Mouse (Mus musculus): ENCODE measurements at regions not wholly inside any gene's neighbourhood (a gene's known extent, or its start where the extent isn't known, plus 50 kb on each side); places are given as distances from the start of the nearest gene placed in this dataset.

DNA sequence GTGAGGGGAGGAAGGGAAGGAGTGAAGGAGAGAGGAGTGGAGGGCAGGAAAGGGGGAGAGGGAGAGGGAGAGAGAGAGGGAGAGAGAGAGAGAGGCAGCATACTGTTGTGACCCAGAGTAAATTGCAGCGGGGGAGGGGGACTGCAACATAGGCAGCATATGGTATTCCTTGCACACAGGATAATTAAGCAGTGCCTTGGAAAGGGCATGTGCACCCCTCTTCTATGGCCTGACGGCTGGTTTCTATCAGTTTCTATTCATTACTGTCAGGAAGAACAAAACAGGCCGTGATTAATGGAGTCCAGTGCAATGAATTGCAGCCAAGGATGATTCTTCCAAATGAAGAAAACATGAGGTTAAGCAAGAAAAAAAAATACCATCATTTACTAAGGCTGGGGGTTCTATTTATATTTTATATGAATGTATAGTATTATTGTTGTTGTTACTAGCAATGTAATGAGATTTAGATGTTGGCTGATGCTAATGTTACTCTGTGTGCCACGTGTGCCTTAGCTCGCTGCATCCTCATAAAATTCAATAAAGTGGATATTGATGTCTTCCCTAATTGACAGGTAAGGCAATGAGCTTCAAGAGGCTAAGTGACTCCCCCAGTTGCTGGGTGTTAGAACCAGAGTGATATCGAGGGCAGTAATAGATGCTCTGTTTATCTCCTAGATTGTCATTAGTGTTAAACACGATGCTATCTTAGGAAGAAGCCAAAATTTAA, 181.3 kb downstream of the Gm19935 start:
- DNase-seq (ENCODE audit: low read depth), result no peak

DNA sequence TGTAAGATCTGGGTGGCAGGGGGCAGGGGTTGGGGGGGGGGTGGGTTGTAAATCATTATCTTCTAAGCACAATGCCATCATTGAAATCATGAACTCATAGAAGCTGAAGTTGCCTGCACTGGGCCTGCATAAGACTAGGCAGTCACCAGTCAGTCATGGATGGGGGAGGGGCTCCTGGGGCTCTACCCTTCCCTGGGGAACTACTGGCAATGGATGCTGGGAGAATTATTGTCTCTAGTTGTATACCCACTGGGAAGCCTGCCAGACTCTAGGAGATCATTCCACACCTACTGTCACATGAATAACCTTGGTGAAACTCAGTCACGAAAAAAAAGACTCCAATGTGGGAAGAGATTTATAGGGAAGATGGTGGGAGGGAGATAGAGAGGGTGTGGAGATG, 186.4 kb downstream of the Gm19935 start:
- no peak for DNase-seq (ENCODE audit: low read depth)

DNA sequence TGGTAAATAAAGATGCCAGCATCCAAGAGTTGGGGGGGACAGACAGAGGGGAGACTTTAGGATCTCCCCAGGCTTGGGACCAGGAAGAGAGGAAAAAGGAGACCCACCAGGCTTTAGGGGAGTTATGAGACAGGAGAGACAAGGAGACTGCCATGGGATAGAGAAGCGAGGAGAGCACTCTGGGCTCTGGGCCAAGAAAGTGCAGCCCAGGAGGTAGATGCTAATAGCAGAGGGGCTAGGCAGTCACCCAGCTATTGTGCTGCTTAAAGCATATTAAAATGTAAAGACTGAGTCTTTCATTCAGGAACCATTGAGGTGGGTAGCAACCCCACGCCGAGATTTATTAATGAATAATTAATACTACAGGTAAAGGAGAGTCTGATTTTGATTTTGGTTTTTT, 208.8 kb downstream of the Gm19935 start:
- no peak for DNase-seq (ENCODE audit: low read depth)

DNA sequence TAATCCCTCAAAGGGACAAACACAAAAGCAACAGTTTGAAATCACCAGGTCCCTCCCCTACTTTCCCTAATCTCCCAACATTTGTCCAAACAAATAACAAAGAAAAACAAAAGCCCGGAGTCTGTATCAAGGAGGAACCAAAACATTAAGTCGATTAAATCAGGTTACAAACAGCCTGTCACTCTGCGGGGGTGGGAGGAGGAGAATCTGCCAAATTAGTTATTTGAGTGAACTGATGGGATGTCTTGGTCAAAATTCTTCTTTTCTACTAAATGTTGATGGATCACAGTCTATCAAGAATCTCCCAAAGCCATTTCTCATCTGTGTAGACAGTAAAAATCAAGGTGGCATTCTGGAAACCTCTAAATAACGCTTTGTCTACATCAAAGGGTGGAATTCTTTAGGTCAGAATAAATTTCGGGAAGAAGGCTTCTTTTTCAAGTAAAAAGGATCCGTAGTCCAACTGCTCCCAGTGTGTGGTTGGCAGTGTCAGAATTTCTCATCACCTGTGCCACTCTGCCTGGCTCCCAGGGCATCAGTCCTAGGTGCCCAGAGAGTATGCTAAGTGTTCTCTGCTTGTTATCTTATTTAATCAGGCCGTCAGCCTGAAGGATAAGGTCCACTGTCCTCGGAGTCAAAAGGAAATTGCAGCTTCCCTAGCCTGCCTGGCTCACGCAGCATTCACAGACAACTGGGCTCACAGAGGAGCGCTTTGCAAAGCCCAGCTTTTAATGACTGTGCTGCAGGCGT, 216.1 kb downstream of the Gm19935 start:
- DNase-seq (ENCODE audit: low read depth), result no peak

DNA sequence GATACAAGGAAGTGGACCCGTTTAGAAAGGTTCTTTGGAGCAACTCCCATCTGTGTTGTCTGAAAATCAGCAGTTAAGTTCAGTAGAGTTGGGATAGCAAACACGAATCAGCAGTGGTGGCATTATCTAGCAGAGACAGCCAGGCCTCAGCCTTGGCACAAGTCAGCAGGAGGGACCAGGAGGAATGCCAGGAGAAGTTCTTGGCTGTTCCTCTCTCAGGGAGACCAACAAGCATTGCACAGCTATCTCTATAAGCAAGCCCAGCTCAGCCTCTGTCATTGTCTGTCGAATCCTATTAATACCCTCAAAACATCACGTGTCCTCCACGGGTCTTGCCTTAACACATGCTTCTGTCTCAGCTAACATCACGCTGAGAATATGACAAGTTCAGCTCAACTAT, 219.8 kb downstream of the Gm19935 start:
- DNase-seq (ENCODE audit: low read depth), result no peak

DNA sequence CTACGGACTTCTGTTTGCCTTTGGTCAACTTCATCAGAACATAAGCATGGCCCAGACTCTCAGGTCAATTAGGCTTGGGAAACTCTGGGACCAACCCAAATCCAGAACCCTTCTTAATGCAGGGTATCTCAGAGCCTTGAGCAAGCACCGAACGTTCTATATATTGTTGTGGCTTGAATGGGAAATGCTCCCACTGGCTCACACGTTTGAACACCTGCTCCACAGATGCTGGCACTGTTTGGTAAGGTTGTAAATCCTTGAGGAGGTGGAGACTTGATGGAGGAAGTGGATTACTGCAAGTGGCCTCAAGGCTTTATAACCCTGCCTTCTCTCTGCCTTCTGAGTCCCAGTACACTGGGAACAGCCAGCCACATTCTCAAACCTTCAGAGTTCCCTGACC, 231.3 kb upstream of the Tox3 start:
- no peak for DNase-seq (ENCODE audit: low read depth)

DNA sequence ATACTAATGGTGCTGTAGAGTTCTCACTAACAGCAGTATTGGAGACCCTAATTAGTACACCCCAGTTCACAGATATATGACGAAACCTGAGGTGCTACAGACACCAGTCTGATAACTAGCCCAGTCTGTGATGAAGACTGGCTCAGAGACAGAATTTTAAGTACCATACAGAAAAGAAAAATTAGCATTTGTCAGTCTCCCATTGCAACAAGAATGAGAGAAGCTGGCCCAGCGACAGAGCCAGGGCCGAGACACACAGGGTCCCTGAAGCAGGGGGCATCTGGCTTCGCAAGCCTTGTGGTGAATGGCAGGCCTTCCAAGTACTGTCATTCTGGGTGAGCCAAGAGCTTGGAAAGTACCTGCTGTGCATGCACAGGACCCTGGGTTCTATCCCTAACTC, 228.8 kb upstream of the Tox3 start:
- DNase-seq (ENCODE audit: low read depth), result no peak

DNA sequence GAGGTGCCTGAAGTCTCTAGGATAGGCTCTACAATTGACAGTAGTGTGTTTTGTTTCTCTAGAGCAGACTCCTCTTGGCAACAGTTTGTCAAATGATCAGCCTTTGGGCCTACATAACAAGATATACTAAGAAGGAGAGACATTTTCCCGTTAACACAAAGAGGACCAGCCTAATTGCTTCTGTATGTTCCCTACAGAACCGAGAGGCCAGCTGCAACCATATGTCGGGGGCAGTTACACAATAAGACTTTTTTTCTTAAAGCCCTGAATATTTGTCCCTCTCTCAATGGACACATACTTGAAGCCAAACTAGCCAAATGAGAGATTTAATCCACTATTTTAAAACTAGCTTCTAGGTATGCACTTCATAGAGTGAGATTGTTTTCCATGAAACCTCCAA, 226.5 kb upstream of the Tox3 start:
- no peak for DNase-seq (ENCODE audit: low read depth)

DNA sequence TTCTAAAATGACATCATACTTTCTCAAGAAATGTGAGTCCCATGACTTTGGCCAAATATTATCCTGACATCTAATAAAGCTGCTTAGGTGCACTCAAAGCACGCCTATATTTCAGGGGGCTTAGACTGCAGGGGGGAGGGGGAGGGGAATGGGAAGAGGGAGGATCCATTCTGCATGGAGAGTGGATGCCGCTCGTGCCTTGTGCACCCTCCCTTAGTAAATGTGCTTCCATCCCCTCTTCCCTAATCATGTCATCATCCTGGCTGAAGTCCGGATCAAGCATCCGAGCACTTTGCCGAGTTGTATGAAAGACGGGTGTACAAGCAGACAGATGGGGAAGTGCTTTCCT, 207.9 kb upstream of the Tox3 start:
- no peak for DNase-seq (ENCODE audit: low read depth)

DNA sequence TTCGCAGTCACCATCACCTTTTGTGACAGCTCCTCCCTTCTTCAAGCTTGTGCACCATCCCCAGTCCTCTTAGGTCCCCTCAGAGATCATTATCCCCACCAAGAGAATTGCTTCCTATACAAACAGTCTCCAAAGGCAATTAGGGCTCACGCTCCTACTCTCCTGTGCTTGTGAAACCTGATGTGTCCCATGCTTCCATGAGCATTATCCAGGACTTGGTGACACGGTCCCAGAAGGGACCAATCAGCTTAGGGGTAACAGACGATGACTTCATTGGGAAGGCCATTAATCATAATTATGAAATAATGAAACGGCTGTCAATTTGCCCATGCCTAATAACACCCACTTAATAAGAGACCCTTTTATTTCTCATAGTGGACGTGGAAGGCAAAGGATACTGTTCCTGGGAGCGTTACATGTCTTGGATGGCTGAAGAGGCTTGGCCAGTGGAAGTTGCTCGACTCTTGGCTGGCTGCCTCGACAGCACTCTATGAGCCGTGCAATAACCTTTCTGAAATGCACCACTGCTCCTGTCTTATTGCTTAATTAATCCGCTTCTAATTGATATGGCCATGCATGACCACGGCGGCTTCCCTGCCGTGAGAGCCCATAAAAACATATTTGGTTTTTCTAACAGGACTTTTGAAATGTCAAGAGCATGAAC, 207.4 kb upstream of the Tox3 start:
- no peak for DNase-seq (ENCODE audit: low read depth)

DNA sequence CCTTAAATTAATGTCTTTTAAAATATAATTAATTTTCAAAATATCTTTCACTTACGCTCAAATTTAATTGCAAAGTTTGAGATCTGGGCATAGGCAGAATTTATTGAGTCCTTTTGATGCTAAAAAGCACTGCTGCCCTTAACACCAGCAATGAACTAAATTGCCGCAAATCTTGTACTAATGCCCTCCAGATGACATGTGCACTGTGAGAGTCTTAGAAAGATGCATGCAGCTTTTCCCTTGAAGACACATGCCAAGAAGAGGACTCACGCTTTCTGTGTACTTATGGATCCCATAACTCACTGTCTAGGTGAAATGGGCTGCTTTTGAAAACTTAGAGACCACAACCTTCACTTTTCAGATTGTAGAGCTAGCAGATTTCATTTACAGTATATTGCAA, 199.1 kb upstream of the Tox3 start:
- DNase-seq (ENCODE audit: low read depth), result no peak

DNA sequence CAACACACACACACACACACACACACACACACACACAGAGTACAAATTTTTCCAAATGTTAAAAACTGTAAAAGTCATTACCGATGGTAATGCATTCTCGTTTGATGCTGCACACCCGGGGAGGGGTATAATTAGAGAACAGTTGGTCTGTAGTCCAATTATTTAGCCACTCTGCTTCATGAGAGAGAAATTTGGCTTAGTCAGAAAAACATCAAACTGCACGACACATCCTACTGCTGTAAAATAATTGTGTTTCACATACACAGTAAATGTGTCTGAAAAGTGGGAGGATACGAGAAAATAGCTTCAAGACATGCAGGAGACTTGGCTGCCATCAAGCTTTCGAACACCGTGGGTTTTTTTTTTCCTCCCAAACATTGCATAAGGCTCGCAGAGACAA, 194.5 kb upstream of the Tox3 start:
- DNase-seq (ENCODE audit: low read depth), result no peak

DNA sequence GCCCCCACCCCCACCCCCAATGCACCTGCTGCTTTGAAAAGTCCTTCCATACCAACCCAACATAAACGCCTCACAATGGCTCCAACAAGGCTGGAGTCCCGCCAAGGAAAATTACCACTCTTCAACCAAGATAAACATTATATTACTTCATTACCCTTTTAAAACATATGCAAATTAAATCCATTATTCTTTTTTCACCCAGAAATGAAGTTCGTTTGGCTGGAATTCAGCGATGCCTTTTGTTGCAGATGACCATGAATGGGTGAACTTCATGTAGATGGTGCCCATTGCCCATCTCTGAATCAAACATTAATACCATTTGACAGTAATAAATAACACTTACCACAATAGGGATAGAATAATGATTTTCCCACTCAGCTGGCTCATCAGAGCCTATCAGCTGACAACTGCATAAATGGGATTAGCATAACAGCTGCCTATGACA, 188.1 kb upstream of the Tox3 start:
- no peak for DNase-seq (ENCODE audit: low read depth)

DNA sequence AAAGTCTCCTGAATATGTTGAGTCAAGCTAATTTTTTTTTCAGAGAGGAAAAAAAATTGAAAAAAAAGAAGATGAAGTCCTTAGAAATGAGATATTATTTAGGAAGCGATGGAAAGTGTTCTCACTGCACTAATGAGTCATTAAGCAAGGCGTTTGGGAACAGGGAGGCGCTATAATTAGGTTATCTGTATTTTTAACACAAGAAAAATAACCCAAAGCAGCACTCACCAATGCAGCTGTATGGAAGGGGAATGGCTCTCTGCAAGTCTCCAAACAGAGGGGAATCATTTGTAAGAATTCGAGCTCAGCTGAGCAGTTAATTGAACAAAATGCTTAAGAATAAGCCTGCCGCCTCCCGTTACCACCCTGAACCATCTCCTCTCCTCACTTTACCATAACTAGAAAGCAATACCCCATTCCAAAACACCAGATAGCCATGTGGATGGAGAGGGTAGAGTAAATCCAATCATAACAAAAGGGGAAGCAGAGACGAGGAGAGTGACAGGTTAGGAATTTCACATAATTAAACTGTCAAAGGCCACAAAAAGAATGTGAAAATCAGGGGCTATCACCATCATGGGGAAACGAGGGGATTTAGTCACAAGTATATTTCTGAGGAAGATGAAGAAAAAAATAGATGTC, 187.5 kb upstream of the Tox3 start:
- no peak for DNase-seq (ENCODE audit: low read depth)

DNA sequence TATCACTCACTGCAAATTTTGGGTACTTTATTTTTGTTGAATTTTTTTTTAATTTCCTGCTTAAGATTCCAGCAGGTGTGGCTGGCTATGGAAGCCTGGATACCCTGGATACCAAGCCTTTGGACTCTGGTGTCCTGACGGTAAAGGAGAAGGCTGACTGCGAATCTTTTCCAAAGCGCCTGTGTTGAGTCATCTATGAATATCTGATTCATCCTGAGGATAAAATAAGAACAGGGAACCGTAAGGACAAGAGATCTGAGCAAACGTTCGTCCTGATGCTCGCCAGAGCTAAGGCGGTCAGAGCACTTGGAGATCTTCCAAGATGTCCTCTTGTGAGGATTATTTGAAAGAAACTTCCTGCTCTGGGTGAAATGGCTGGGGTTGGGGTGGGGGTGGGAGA, 173.2 kb upstream of the Tox3 start:
- DNase-seq (ENCODE audit: low read depth), result no peak

DNA sequence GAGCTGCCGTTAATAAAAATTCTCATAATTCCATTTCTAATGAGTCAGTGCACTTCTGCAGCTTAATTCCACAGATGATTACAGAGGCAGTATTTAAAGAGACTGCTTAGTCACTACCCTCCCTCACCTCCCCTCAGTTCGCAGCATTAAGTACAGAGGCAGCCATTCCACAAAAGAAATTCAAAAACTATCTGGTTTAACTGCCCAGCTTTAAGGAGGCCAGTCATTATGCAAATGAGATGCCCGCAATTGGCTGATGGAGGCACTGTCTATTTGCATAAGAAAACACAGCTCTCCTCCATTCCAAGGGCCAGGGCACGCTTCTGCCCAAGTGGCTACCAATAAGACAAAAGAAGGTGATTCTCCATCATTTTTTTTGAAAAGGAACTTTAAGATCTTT, 172.0 kb upstream of the Tox3 start:
- DNase-seq (ENCODE audit: low read depth), result no peak

DNA sequence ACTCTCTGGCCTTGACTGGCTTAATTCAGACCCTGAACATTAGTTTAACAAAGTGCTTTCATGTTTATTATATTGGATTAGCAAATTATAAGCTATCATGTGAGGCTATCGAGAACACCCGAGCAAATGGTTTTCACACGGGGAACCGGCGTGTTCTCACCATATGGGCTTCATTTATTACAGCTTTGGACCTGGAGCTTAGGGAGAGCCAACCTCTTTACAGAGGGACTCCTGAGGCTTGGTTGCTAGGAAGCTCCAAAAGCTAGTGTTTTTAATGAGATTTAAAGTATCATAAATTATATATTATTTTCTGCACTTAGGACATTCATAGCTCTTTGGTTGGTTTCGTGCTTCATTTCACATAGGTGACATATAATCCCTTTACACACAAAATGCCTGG, 171.4 kb upstream of the Tox3 start:
- no peak for DNase-seq (ENCODE audit: low read depth)

DNA sequence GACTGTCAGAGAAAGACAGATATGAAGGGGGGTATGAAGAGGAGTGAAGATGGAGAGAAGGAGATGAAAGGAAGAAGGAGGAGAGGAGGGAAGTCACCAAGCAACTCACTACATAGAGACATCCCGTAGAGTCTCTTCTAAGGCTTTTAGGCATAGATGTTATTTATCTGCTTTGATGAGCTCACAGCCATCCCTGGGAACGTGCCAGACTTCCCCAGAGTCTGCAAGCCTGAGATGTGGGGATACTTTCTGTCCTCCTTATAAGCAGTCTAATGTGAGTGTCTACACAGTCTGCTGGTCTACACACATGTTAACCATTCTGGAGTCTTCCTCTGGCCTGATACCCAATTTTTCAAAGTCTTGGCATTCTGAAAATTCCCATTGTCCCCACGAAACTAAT, 166.0 kb upstream of the Tox3 start:
- no peak for DNase-seq (ENCODE audit: low read depth)

DNA sequence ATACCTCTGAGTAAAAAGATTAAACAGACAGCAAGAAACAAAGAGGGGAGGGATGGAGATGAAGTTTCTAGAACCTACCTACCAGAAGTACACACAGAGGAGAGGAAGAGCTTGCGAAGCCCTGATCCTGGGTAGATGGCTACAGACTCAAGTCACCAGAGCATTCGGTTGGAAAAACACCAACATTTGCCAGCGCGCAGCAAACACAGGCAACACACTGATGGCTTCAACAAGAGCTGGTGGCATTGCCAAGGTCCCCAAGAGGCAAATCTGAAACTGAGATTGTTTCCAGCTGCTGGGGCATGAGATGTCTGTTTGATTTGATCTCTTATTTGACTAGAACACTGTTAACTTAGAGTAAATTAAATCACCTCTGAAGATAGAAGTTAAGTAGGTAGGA, 165.5 kb upstream of the Tox3 start:
- no peak for DNase-seq (ENCODE audit: low read depth)

DNA sequence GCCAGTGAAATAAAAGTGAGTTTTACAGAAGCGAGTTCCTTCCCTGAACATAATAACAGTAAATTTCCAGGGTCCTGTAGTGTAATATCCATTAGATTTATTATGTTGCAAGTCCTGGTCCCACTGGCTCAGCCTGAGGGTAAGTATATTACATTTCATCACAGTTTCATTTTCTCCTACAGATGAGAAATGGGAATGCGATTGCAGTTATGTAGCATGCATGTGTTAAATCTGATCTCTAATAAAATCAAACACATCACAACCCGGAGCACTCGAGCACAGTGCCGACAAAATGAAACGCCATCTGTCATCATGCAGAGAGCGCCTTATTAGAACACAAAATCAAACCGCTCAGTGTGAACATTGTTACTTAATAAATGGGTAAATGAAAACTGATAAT, 165.0 kb upstream of the Tox3 start:
- no peak for DNase-seq (ENCODE audit: low read depth)

DNA sequence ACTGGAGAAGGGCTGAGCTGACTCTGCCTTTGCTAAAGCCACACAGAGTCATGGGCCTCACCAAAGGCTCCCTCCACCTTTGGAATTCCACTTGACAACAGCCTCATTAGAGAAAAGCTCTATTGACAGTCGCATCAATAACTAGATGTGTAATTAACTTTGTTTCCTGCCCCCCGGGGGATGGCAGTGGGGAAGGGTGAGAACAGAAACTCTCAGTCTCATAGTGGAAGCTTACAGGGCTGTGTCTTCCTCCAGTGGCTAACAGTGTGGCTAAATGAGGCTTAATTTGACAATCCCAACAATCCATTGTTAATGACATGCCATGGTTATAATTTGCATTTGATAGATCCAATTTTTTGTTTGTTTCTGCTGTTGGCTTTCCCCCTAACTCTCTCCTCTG, 164.5 kb upstream of the Tox3 start:
- DNase-seq (ENCODE audit: low read depth), result no peak

DNA sequence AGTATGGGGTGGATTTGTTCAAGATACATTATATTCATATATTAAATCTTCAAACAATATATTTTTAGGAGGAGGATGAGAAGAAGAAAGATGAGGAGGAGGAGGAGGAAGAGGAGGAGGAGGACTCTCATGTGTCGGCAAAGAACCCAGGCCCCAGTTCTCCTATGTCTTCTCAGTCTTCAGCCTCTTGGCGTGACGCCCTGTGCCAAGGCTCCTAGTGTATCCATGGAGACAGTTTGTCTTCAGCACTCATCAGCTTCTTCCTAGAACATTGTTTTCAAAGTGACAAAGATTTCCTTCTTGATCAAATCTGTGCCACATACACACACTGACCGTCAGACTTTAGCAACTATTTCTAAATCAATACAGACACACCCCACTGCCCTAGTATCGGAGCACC, 156.4 kb upstream of the Tox3 start:
- DNase-seq (ENCODE audit: low read depth), result no peak

DNA sequence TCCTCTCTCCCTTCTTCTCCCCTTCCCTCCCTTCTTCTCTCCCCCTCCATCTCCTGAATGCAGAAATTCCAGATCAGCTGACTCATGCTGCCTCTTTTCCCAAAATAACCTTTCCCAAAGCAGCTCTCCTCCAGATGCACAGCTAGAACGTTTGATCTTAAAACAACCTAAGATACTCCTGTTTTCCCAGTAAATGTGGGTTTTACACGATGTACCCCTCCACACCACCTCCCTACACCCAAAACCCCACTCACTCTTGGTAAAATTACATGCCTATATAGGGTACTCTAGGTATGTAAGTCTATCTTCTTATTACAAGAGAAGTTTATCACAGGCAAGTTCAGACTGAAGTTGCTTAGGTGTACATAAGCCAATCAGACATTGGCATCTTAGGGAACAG, 155.2 kb upstream of the Tox3 start:
- DNase-seq (ENCODE audit: low read depth), result no peak
